Mouse (Mus musculus): ENCODE measurements around the gene Olfr1019.

Olfr1019 gene

GRCm38 (mm10) chr2:85845383-85845782 lies at the start of gene Olfr1019:
Gene Olfr1019 (minus strand): TSS chr2:85845483.
- DNase-seq = no peak

GRCm38 (mm10) chr2:85885340-85885739 lies 40.1 kb upstream of the Olfr1019 start, which contains the start of gene Olfr1023:
Gene Olfr1023 (plus strand): TSS chr2:85885640.
- DNase-seq = no peak

GRCm38 (mm10) chr2:85868294-85868693 lies 23.0 kb upstream of the Olfr1019 start, which contains the start of gene Olfr1022:
Gene Olfr1022 (plus strand): TSS chr2:85868594.
- no peak for DNase-seq

DNA sequence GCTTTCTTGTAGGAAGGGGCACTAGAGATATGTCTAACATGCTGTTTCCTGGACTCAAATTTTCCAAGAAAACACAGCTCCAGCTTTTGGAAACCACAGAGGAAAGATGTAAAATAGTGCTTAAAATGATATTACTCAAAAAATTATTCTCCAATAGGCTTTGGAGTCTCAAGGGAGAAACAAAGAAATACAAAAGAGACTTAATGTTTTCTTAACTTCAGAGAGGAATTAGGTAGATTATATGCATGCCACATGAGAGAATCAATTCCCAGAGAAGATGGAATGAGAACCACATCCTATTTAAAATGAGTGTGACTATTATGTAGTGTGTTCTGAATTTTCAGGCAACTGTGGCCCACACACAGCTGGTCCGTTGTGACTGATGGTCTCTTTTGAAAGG lies 1.4 kb upstream of the Olfr1019 start, which contains the start of gene Olfr1020:
Olfr1020 (plus strand) TSS at position 301 of the 400 bp plus-strand sequence.
- DNase-seq = no peak

GRCm38 (mm10) chr2:85818179-85818578 lies 27.1 kb downstream of the Olfr1019 start, which contains the start of gene Olfr1018:
Gene Olfr1018 (plus strand): TSS chr2:85818479.
- DNase-seq = no peak

DNA sequence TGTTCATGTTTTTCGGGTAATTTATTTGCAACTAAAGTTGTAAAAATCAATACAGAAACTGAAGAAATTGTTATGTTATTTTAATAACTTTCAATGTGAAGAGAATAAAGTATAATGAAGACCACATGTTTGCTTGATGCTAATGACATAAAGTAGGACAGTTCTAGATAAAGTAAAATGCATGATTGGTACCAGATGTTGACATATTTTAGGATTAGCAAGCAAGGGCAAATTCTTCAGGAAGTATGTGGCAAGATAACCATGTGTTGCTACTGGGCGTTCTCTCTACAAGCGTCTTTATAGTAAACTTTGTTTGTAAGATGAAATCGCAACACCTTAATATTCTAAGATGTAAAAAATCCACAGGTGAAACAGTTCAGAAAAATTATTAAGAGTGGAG lies 40.8 kb downstream of the Olfr1019 start:
- DNase-seq = no peak

DNA sequence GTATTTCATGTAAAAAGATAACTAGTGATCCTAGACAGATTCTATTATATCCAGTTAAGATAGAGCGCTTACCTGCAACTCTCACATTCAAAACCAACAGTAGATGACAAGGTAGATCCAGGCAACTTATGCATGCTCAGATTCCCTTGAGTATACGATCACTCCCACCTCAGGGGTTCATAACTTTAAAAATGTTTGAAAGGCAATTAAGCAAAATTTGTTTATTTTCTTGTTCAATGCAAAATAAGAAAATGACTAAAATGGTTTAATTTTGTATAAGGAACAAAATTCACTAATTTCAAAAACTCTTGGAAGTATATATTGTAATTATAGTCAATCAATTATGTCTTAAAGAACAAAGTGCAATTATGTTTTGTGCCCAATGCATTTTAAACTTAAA lies 42.8 kb downstream of the Olfr1019 start, which contains the start of gene Olfr1016:
Olfr1016 (minus strand) TSS at position 101 of the 400 bp plus-strand sequence.
- DNase-seq = no peak

- DNase-seq = no peak
Measured at GRCm38 (mm10) chr2:85792331-85792730, 53.0 kb downstream of the Olfr1019 start.

Data from kidney, adult 18-20 months (tissue).